Mouse (Mus musculus): ENCODE data around the gene Asic2.

The Asic2 gene

GRCm38 (mm10) chr11:81954398-81954797 lies 13.9 kb downstream of the Asic2 start:
- no peak for DNase-seq (ENCODE audit: low read depth, low spot score)

DNA sequence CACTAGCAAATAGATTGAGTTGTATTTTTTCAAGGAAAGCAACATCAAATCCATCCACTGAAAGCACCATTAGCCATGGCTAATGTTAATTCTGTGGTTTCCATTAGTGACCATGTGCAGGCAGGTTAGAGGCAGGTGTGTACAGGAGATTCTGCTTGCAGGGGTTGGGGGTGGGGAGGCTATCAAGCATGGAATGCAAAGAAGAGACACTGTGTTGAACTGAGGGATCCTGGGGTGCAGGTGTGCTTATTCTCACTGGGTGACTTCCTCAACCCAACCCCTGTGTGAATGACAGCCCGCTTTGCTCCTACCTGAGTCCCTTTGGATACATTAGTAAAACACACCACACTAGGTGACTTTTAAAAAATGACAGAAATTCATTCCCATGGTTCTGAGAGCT lies 20.2 kb downstream of the Asic2 start:
- DNase-seq (ENCODE audit: low read depth, low spot score): no peak

GRCm38 (mm10) chr11:81942167-81942566 lies 26.1 kb downstream of the Asic2 start:
- peak; percentile 62 for DNase-seq (ENCODE audit: low read depth, low spot score)

DNA sequence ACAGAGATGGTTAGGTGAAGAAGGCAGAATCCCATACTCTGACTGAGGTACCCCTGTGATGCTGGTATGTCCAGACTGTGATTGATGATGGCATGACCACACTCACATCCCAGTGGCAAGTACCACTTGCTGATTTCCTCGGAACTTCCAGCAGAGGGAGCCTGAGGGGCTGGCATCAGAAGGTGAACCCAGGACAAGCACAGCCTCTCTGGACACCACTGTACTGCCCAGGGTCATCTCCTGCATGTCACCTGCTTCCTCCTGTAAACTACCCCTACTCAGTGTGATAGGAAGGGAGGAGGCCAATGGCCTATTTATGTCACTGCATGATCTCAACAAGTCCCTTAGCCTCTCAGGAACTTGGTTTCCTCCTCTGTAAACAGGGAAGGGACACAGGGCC lies 27.3 kb downstream of the Asic2 start:
- DNase-seq (ENCODE audit: low read depth, low spot score): peak; percentile 67

GRCm38 (mm10) chr11:81937516-81937915 lies 30.7 kb downstream of the Asic2 start:
- no peak for DNase-seq (ENCODE audit: low read depth, low spot score)

GRCm38 (mm10) chr11:81926393-81926792 lies 41.9 kb downstream of the Asic2 start:
- no peak for DNase-seq (ENCODE audit: low read depth, low spot score)

DNA sequence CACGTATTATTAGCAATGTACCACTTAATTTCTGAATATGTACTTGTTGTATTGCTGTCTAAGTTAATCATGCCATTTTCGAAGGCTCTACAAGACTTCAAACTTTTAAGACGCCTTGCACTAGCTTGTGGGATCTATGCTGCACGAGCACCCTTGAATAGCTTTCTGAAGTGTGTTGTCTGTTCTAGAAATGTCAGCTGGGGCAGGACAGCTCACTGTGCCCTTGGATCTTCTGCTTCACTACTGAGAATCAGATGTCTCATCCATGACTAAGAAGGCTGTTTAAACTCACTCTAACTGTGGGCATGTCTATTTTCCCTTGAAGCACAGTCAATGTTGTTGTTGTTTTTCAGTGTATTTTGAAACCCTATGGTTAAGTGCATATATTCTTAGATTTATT lies 44.6 kb downstream of the Asic2 start:
- DNase-seq (ENCODE audit: low read depth, low spot score): no peak

GRCm38 (mm10) chr11:81923096-81923495 lies 45.2 kb downstream of the Asic2 start:
- DNase-seq (ENCODE audit: low read depth, low spot score): no peak

DNA sequence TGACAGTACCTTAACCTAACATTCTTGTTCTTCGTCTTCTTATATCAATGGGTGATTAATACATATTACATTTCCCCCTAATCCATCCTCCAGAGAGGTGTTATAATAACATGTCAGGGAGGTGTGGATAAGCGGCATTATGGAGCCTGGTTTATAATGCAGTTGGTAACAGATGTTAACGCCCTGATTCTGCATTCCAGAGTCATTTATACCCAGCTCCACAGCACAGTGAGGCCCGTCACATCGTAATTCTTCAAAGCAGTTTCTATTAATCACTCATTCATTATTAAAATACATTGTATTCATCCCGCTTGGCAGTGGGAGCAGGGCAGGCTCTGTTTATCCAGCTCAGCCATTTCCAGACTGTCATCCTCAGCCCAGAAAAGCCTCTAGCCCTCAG lies 52.8 kb downstream of the Asic2 start:
- no peak for DNase-seq (ENCODE audit: low read depth, low spot score)

DNA sequence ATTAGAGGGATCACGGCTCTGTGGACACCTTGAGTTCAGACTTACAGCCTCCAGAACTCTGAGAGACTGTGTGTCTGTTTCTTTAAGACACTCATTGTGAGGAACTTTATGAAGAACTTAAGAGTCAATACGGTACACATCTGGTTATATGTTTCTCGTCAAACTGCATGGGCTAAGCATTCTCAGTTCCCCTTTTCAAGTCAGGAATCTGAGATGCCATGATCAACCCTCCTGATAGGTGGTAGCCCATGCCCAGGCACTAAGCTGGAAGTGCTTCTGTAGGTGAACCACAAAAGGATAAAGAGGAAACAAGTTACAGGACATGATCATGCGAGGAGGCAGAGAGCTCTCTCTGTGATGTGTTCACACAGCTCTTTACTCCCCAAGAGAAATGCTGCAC lies 55.2 kb downstream of the Asic2 start:
- DNase-seq (ENCODE audit: low read depth, low spot score): no peak

GRCm38 (mm10) chr11:81909397-81909894 lies 58.8 kb downstream of the Asic2 start:
- DNase-seq (ENCODE audit: low read depth, low spot score): no peak

GRCm38 (mm10) chr11:81908760-81909159 lies 59.5 kb downstream of the Asic2 start:
- DNase-seq (ENCODE audit: low read depth, low spot score): peak; percentile 52

DNA sequence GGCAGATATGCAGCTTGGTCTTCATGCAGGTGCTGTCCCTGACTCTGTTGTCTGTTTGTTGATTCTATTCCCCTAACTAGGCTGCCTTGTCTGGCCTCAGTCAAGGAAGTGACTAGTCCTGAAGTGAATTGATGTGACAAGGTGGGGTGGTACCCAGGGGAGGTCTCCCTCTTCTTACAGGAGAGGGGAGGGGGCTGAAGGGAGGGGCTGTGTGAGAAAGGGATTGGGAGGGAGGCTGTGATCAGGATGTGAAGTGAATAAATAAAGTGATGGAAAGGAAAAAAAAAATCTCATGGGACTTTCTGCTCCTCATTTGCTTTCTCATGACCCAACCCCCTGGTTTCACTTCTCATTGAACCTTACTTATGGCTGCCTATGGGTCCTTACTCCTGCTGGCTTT lies 65.9 kb downstream of the Asic2 start:
- no peak for DNase-seq (ENCODE audit: low read depth, low spot score)

- DNase-seq (ENCODE audit: low read depth, low spot score): peak; percentile 84
Observed at GRCm38 (mm10) chr11:81897547-81898354, 70.5 kb downstream of the Asic2 start.

GRCm38 (mm10) chr11:81896511-81896910 lies 71.7 kb downstream of the Asic2 start:
- DNase-seq (ENCODE audit: low read depth, low spot score): no peak

GRCm38 (mm10) chr11:81871506-81872213 lies 96.6 kb downstream of the Asic2 start:
- DNase-seq (ENCODE audit: low read depth, low spot score): no peak

DNA sequence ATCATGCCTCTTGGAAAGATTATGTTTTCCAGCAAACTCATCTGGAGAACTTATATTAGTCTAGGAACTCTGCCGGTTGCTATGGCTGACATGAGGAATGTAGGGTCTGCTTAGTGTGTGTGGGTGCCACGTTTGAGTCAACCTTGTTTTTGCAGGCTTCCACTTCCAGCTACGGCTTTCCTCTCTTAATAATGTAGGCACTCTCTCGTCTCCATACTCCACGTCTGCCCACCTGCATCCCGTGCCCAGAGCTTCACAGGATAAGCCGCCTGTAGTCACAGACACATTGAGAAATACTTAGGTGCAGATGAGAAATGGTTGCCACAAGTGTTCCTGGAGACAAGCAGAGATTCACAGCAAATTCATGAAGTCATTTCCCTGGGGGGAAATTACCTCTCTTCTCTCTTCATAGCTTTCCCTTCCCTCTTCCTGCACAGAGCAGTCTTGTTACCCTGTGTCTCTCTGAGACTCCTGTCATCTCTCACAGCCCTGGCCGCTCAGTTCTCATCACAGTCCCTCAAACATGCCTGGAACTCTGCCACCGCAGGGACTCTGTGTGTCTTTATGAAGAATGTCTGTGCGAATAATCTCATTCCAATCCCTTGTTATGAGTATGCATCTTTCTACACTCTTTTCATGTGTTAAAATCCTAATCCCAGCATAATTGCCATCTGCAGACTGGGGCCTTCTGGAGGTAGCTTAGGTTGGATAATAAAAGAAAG lies 102.4 kb downstream of the Asic2 start:
- peak; percentile 59 for DNase-seq (ENCODE audit: low read depth, low spot score)

DNA sequence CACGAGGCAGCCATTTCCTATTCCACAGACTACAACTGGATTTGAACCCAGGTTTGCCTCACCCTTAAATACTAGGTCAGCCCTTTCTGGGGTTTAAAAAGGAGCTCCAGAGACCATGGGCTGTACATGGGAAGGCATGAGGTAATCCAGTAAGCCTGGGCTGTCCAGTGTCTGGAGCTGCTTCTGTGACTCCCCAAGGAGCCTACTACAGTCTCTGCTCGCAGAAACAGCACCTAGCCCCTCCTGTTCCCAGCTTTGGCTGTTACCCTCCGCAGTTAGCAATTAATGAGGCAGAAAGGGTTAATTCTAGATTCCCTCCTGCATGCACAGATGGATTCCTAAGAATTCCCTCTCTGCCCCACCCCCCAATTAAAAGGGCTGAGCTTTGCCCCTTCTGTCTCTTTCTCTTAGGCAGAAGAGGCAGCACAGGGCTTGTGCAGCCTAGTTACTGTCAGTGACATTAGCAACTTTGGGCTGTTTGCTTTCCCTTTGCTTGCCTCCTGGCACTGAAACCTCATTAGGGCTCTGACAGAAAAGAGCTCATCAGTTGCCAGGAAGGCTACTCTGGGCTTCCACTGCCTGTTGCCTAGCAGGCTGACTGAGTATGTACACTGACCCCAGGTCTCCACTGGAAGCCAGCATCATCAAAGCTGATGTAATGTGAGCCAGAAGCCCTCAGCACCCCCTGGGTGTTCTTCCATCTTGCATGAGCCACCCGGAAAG lies 107.8 kb downstream of the Asic2 start, which contains the start of gene 5530401A14Rik:
Gene 5530401A14Rik (plus strand): TSS at position 424 of the 723 bp plus-strand sequence.
- DNase-seq (ENCODE audit: low read depth, low spot score): peak; percentile 28

DNA sequence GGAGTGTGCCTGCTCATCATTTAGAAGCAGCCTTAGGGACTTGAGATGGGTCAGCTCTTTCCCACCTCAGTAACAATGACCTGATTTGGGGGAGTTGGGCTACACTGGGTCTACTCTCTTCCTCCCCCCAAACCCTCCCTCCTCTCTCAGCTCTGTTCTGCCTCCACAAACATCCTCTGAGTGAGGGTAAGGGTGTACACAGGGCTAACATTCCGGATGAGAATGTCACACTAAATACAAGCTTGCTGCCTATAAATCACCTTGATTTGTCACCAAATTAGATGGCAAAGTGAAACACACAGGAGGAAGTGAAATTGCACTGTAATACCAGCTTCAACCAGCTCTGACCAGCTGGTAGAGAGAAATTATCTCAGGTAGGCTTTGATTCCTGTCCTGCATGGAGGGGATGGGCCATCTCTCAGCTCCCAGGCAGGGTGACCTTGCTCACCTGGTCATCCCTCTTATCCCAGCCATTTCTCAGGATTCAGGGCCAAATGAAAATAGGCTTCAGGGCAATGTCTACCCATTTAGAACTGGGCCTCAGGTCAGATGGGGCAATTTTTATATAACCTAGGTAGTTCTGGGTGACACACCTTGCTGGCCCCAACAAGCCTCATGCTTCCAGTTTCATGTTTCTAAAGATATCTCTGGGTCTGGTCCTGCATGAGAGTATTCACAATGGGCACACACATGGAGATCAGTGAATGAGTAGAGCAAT lies 120.3 kb downstream of the Asic2 start:
- no peak for DNase-seq (ENCODE audit: low read depth, low spot score)

GRCm38 (mm10) chr11:81845686-81846036 lies 122.6 kb downstream of the Asic2 start:
- DNase-seq (ENCODE audit: low read depth, low spot score): no peak

Measured in brain, adult 2 months (tissue).